Mouse (Mus musculus): ENCODE measurements around the gene Paqr9.
A peak's percentile ranks its signal among the peaks of the same experiment; 100 is the strongest.

Paqr9 gene

DNA sequence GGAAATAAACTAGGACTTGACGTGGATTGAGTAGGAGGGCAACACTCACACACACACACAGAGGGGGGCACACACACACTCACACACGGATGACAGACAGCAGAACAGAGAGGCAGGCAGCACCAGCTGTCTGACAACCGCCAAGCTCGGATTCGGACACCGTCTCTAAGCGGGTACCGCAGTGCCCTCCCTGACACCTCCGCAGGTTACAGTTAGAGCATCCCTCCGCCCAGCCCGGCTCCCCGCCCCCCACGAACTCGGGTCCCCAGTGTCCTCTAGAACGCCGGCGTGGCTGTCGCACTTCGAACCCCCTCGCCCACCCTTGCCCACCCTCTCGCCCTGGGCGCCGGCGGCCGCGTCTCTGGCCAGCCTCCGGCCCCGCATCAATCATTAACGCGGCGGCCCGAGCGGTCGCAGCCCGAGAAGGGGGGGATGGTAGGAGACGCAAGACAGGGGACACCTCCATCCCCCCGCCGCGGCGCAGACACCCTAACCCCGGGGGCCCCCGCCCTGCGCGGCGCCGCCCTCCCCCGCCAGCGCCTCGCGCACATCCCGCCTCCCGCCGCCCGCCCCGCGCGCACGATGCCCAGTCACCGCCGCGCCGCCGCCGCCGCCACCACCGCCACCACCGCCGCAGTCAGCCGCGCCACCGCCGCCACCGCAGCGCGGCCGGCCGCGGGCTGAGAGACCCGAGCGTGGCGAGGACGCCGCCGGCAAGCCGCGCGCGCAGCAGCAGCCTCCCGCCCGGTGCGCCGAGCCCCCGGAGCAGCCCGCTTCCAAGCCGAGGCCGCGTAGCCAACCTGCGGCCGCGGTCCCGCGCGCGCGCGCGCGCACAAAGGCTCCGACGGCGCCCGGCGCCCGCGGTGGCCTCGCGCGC is at the start of gene Paqr9:
TSS of gene Paqr9 (plus strand) at position 599 of the 877 bp plus-strand sequence.
- peak; percentile 68 to 69 for DNase-seq

- no peak for DNase-seq
These were observed 48.6 kb upstream of the Paqr9 start for GRCm38 (mm10) chr9:95510693-95511404.

DNA sequence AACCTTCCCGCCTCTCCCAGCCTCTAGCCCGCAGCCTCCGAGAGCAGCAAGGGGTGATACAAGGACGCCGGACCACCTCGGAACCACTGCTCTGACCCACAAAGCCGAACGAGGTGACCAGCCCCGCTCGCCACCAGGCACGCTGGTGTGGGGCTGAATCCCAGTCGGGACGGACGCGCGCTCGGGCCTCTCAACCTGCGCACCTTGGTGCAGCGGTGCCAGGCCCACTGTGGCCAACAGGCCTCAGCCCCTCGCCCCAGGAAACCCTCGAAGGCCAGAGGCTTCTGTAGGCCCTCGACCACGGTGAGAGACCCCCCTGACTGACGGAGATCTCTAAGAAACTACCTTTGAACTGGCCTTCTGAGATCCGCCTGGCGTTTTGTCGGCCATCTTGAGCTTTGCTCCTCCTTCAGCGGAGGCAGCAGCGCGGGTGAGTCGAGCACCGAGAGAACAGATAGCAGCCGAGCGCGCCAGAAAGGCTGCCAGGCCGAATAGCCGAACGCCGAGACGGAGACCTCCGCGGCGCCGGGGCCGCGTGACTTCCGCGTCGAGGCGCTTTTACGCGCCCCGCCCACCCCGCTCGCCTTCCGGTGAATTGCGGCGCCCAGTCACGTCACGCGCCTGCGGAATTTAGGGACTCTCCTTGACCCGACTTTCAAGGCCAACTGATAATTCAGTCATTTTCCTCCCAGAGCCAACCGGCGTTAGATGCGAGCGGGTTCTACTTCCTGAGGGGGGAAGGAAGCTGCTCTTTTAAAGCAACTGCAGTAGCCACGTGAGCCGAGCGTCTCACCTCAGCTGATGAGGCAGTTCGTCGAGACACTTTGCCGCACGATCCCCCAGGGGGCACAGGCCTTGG is 47.8 kb upstream of the Paqr9 start, which contains the start of gene U2surp:
TSS of gene U2surp (minus strand) at position 525 of the 859 bp plus-strand sequence.
- peak; percentile 97 to 98 for DNase-seq

DNA sequence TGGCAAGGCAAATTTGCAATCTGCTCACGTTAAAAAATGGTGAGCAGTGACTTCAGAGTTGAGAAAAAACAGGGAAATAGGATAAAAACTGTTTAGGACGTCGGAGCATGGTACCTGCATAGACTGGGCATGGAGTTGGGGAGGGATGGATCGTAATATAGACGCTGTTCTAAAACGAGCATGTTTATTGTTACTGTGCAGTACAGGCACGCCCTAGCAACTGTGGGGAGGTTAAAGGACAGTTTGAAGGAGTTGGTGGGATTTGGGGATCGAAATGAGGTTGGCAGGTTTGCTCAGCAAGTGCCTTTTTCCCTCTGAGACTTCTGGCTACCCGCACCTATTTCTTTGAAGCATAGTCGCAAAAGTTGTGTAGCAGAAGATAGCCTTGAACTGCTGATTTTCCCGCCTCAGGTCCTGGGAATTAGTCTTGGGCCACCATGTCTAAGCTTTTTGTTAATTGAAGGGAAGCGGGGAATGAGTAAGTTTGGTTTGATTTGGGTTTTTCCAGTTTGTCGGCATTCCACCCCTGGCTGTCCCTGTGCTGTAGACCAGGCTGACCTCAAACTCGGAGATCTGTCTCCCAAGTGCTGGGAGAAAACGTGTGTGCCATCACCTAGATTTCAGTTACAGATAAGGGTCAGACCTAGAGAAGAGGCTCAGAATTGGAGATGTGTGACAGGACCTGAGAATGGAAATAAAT is 47.0 kb upstream of the Paqr9 start:
- DNase-seq = peak in 1 of 2 experiments; percentile 16

DNA sequence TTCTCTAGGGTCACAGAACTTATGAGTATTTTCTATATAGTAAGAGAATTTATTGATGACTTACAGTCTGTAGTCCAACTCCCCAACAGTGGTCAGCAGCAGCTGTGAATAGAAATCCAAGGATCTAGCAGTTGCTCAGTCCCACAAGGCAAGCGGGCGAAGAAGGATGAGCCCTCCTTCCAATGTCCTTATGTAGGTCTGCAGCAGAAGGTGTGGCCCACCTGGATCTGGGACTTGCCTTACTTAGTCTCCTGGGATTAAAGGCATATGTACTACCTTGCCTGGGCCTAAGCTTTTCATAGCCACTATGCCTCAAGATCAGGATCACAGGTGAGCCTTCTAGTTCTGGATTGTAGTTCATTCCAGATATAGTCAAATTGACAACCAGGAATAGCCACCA is 45.7 kb upstream of the Paqr9 start:
- DNase-seq = no peak

DNA sequence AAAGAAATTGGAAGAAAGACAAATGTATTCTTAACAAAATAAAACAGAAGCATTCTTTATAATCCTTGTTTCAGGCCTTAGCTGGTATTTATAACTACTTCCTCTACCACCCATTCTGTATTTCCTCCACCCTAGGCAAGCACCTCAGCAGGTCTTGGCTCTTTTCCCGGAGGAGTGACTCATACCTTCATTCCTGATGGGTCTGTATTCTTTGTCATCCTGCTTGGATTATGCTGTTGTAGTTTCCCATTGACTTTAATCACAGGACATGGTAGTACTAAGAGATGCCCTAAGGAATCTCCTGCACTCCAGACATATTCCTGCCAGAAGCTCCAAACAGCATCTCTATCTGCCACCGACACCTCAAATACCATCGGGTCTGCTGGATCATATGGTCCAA is 45.1 kb upstream of the Paqr9 start:
- peak in 1 of 2 experiments; percentile 13 for DNase-seq

- DNase-seq = no peak
These were observed 38.9 kb upstream of the Paqr9 start for GRCm38 (mm10) chr9:95520563-95520962.

DNA sequence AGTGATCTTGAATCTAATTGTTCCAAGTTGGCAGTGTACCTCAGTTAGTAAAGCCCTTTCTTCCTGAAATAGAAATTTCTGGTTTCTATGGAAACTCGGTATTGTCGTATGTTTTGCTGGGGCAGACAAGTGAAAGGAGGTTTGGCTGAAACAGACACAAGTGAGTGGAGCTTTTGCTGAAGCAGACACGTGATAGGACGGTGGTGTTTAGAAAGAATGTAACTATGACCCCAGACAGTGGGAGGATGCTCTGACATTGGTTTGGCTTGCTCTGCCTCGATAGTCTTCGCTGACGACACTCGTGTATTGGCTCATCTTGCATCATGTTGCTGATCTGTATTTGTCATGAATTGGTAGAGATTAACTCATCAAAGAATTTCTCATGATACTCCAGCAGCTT is 38.4 kb upstream of the Paqr9 start:
- DNase-seq = no peak

- DNase-seq = no peak
These were observed 37.9 kb upstream of the Paqr9 start for GRCm38 (mm10) chr9:95521566-95521965.

DNA sequence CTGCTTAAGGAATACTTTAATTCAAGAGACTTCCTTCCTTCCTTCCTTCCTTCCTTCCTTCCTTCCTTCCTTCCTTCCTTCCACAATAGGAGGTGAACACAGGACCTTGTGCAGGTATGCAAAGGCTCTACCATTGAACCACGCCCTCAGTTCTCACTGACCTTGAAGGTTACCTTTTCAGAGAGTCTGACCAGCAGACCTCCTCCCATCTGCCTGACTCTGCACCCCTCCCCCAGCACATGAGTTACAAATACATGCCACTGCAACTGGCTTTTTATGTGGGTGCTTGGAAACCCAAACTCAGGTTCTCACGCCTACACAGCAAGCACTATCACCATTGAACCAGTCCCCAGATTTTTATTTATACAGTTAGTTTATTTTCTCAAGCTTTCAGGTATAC is 36.9 kb upstream of the Paqr9 start:
- no peak for DNase-seq

DNA sequence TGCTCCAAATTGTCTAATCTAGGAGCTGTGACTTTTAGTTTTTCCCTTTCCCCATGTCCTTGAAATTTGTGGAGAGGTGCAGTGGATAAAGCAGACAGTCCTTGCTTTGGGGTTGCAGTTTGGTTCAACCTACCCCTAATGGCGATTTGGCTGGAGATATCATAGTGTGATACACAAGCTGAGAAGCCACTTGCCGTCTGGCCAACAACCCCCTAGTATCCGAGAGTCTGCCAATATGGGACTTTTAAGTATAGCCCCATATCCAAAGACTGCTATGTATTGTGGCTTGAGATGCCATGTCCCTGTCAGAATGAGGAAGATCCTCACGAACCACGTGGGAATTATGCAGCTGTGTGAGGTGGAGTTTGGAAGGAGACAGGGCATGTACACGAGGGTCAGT is 34.1 kb upstream of the Paqr9 start:
- DNase-seq = no peak

DNA sequence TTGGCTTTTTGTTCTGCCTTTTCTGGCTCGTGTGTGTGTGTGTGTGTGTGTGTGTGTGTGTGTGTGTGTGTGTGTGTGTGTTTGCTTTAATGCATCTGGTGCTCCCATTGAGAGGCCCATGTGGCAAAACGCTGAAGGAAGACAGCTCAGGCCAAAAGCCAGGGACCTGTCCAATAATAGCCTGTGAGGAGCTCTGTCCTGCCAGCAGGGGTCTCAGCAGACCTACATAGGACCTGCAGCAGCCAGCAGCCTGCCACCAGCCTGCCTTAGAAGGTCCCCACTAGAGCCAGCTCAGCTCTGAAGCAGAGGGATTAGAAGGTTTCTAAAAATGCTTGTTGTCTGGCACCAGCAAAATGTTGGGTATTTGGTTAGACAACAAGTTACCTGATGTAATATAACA is 33.5 kb upstream of the Paqr9 start:
- DNase-seq = no peak

DNA sequence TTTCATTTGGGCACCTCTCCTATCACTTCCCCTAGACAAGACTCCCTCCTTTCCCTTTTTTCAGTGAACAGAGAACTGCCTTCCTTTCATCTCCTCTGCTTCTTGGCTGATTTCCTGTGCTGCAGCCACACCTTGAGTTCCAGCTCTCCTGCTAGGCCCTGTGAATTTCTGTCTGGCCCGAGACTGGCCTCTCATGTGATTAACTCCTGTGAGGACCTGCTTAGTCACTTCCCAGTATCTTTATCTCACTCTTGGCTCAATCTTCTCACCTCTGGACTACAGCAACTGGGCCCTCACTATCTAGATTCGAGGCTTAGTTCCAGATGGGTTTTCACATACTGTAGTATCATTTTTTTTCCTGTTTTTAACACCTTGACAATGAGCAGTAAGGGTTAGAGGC is 31.8 kb upstream of the Paqr9 start:
- DNase-seq = no peak

- no peak for DNase-seq
These were observed 28.3 kb upstream of the Paqr9 start for GRCm38 (mm10) chr9:95531144-95531543.

- no peak for DNase-seq
These were observed 25.6 kb upstream of the Paqr9 start for GRCm38 (mm10) chr9:95533817-95534216.

GRCm38 (mm10) chr9:95539176-95539800 is 20.2 kb upstream of the Paqr9 start:
- DNase-seq = peak; percentile 55 to 65

DNA sequence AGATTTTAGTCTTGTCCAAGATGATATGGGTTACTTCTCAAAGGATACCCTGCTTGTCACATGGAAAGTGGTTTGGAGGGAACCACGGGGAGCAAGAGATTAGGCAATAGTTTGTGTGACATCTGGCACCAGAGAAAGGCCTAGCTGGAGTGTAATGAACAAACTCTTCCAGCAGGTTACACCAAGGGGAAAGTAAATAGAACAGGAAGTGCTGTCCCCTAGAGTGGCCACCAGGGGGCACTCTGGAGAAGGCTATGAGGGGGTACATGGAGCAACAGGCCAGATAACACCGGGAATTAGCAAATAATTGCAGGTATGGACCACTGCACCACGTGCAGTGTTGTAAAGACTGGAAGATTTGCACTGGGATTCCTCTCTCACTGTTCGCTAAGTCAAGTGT is 19.0 kb upstream of the Paqr9 start:
- peak; percentile 56 to 66 for DNase-seq

- DNase-seq = no peak
These were observed 18.2 kb upstream of the Paqr9 start for GRCm38 (mm10) chr9:95541208-95541607.

DNA sequence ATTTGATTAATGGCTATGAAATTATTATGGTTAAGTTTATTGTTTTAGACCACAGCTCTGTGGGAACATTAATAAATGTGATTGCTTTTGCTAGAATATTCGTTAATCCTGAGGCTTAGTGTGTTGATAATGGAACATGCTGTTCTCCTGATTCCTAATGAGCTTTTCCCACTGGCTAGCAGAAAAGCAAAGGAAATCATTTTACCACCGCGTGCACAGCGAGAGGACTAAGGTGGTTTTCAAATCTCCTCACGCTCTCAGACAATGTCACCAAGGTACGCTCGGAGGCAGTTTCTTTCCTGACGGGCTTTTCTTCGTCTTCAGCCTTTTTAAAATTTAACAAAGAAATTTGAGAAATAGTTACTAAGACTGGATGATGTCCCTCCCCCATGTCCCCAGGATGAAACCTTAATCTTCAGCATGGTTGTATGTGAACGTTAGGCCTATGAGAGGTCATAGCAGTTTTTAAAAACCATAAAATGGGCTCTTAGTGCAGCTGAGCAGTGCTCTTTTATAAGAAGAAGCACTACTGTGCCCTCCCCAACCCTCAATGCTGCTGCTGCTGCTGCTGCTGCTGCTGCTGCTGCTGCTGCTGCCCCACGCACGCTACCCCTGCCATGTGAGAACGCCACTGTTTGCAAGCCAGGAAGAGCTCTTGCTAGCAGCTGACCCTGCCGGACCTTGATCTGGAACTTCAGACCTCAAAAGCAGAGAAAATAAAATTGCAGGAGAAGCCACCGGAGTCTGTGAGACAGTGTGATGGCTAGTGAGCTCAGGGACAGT is 17.6 kb upstream of the Paqr9 start:
- DNase-seq = peak; percentile 56 to 63

DNA sequence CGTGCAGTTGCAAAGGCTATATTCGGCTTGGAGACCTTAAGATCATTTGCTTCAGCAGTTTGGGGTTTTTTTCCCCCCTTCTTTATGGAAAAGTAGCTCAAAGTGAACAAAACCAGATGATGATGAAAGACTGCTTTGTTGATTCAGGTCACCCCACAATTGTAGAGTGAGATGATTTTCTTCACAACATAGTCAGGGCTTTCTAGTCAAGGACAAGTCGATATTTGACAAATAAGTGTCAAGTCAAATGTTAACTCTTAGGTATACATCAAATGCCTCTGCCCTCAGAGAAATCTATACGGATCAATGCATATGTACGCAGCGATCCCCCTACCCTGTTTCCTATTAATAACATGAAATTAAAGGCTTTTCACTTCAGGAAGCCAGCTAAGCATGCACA is 17.0 kb upstream of the Paqr9 start:
- DNase-seq = no peak

DNA sequence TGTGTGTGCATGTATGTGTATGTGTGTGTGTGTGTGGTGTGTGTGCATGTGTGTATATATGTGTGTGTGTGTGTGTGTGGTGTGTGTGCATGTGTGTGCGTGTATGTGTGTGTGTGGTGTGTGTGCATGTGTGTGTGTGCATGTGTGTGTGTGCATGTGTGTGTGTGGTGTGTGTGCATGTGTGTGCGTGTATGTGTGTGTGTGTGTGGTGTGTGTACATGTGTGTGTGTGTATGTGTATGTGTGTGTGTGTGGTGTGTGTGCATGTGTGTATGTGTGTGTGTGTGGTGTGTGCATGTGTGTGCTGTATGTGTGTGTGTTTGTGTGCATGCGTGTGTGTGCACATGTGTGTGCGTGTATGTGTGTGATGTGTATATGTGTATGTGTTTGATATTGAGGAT is 14.9 kb upstream of the Paqr9 start:
- no peak for DNase-seq

Measured in kidney, adult 8-10 months (tissue).